Mouse (Mus musculus) gastrocnemius, postnatal 36 days (tissue): ENCODE measurements at regions not wholly inside any gene's neighbourhood (a gene's known extent, or its start where the extent isn't known, plus 50 kb on each side); places are given as distances from the start of the nearest gene placed in this dataset.

Source experiments
- DNase-seq, 2 experiments: peaks; one replicate each; pipeline ENCODE4 v3.0.0; 2022
- intact Hi-C: fragments of 180-260 bp; cut with DNase I; formaldehyde crosslinking; loops from one replicate; pipeline ENCODE4 v1.15.1; 2025

DNA sequence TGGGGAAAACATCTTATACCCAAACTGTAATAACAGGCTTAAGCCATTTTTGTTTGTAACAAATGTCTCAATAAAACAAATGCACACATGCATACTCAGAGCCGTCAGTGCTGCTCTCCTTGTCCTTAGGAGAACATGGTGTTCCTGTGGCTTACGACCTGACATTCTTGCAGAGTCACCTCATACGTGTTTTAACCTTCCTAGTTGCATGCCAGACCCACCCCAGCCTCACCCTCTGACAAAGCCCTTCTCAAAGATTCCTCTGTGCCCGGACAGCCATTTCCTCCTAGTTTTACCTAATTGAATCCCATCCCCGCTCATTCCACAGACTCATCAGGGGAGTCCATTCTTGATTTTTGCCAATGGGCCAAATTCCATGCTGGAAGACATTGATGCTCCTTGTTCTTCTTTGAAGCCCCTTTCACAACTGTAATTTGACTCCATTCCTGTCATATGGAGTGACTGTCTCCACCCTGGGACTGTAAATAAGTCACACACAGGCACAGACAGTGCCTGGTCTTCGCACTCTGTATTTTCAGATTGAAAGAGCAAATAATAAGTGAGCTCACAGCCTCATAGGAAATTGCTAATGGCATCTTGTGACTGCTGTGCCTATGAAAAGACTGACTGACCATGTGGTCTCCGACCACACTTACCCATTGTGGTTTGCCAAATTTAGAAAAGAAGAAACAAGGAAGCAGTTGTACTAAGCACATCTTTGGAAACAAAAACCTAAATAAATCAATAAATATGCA lies 206.6 kb upstream of the Gmds start:
- intact Hi-C loops: no loop called here
- no peak for DNase-seq

DNA sequence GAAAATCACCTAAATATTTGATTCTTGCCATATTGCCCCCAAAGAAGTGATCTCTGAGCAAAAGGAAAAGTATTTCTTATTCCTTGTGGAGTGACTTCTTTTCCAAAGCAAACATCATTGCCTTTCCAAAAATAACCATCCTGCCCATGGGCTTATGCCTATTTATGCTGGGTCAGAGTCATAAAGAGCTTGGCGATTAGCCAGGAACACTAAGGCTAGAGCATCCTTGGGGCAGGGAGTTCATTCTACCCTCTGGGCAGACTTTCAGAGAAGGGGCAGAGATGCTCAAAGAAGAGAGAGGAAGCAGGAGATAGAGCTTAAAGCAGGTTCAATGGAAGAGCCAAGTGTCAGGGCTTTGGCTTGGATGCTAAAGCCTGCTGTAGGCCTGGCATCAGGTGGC lies 203.1 kb upstream of the Gmds start:
- intact Hi-C loops: no loop called here
- no peak for DNase-seq

DNA sequence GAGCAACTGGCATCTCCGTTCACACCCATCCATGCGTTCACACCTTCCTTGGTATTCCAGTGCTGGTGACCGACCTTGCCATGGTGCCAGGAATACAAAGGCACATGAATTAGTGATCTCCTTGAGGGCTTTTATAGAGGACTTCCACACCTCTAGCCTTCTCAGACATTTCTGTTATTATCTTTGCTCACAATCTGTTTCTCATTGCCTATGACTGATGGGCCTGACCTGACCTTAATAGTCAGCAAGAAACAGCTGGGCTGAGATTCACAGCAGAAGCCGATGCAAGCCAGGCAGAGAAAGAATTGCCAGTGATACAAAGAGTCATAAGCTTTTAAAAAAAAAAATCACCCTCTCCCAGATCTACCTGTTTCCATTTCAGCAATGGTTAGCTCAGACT lies 197.7 kb upstream of the Gmds start:
- no peak for DNase-seq
- intact Hi-C loops: no loop called here

DNA sequence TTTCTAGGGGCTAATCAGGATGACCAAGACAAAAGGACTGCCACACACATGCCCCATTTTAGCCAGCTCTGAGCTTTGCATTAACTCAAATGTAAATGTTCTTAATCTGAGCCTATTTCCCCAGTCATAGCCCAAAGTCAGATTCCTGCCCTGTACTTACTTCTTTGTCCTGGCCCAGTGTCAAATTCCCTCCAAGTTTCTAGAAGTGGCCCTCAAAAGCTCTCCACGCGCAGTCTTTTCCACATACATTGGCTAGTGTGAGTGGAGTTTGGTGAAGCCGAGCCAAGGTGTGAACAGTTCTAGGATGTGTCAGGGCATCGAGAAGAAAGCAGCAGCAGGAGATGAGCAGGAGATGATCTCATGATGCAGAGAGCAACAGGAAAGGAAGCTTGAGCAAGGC lies 197.1 kb upstream of the Gmds start:
- intact Hi-C loops: no loop called here

DNA sequence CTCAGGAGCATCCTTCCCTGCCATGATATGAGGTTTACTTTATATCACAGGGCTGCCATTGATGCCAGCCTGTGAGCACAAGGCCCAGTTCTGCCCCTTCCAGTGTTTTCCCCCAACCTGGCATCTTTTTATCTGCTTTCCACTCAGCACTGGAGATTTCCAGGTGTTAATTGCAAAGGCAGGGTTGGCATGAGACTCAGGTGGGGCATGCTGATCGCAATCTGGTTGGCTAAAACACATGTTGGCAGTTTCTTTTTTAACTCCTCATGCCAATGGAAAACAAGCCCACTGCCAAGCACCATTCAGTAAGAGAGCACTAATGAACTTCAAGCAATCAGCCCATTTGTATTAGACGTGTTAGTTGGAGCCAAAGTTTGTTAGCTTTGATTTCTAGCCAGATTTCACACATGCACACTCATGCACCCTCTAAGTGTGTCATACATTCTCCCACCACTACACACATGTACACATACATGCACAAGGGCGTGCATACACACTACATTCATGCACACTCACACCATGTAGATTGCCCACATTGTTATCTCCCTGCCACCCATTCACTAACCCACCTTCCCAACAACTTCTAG lies 192.5 kb upstream of the Gmds start:
- DNase-seq: no peak
- intact Hi-C loops: no loop called here

More for the DNA sequence above, 197.1 kb upstream of the Gmds start:
- DNase-seq: no peak

DNA sequence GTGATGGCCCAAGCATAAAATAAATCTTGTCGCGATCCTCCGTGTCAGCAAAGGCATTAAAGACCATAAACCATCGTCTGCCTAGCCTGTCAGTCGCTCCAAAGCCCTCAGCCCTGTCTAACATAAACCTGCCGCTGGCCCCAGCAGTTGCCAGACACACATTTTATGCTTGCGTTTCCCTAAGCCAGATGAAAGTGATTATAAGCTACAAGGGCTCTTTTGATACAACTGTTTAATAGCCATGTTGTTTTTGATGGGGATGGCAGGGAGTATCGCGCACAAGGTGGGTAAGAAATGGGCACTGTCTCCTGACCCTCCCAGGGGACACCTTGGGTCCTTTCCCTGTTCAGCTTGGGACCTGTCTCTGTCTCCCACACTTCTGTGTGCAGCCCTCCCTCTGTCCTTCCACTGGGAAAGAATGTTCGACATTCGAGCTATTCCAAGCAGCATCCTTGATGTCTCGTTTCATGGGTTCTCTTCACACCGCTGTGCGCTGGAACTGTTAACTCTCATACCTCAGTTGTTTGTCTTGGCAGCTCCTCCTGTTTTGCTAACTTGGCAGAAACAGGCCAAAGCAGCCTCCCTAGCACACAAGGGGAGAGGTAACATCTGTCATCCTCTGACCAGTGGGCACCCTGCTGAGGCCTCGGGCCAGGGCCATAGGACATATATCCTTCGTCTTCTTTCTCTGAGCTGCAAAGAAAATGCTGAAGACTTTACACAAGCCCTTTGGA lies 180.2 kb upstream of the Gmds start:
- no peak for DNase-seq
- intact Hi-C loops: no loop called here

DNA sequence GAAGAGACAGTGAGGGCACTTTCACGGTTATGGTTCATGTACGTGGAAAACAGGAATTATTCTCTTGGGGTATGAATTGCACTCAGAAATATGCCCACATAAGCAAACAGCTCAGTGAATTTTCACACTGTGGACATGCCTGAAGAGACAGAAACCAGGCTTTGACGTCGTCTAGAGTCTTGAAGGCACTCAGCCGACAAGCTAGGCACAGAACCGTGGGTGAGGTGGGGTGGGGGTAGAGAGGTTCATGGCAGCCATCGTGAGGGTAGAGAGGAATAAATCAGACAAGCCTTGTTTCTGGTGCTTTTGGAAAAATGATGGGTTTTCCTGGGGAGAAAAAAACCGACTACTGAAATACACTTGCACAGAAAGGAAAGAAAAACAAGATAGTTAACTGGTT lies 179.0 kb upstream of the Gmds start:
- intact Hi-C loops: no loop called here
- no peak for DNase-seq

DNA sequence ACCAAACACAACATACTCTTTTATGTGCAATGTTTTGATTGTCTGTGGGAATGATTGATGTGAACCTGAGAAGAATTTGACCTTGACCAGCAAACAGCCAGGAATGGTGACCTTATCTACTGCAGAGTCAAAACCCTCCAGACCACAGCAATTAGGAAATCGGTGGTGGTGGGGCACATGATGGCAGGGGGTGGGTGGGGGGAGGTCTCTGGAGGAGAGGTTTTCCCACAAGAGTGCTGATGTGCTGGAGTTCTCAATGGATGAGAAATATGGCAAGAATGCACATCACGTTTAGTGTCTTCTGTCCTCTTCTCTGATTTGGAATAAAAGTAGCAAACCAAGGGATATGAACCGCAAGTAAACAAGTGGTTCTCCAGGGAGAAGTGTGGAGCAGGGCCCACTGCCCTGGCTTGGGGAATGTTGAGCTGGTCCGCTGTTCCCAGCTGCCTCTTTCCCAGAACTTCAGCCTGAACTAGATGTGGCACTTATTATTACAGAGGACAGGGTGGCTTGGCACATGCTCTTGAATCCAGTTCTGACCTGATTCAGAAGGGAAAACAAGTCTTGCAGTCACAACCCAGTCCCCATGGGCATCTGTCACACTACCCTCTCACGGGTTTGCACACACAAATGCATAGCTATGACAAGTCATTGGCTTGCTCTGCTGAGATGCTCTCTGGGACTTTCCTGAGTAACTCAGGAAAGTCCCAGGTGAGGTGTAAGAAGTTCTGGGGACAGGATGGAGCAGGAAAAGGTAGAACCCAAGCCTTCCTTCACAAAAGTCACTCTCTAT lies 170.9 kb upstream of the Gmds start:
- DNase-seq: no peak
- intact Hi-C loops: no loop called here

DNA sequence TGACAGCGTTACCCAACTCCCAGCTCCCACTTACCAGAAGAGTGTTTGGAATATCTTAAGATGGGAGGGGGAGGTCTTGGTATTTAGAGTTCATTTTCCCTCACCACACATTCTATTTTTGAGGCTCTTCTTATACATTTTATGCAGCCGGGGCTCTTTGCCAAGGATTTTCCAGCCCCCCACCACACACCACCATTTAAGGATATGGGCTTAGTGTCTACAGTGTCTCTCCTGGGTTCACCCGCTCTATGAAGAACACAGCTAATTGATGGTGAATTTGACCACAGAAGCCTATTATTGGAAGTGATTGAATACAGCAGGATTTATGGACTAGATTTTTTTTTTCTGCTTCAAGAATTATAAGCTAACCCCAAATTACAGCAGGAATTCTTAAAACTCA lies 169.9 kb upstream of the Gmds start:
- intact Hi-C loops: no loop called here

DNA sequence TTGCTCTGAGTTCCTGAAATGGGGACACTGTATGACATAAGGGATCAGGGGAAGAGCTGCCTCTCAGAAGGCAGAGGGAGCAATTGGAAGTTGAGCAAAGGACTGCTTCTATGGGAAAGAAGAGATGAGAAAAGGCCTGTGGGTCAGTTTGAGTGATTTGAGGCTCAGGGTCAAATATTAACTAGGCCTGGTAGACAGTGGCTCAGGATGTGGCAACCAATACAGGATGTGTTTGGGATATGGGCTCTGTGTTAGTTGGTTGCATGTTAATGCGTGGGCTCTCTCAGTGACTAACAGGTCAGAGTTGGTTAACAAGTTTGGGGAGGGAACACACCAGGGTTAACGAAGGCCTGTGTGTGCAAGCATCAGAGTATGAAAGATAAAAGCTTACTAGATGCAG lies 169.3 kb upstream of the Gmds start:
- intact Hi-C loops: no loop called here
- no peak for DNase-seq

More for the DNA sequence above, 169.9 kb upstream of the Gmds start:
- DNase-seq: no peak

DNA sequence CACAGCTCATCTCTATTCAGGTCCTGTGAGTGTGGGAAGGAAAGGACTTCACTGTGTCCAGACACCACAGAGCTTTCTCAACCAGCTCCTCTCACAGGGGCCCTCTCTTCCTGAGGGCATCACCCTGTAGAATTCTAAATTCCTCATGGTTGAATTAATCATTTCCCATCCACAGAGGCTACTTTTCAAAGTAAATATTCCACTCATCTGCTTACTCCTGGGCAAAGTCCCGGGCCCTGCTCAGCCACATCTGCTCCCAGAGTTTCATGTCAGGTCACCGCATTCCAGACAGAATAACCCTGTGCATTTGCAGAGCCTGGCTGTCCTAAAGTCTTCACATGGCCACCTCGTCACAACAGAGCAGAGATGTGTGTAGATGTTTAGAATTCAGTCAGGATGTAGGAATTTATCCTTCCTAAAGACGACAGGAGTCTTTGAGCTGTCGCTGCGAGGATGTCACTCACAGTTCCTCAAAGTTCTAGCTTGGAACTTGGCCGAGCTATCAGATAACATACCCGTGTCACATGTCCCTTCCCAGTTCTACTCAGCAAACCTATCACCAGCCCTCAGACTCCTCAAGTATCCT lies 159.8 kb upstream of the Gmds start:
- intact Hi-C loops: loop anchor here (5.0 to 10.0 kb wide), 2 partner anchors 107 to 164 kb away; no protein-coding TSS in a partner anchor
- DNase-seq: no peak

DNA sequence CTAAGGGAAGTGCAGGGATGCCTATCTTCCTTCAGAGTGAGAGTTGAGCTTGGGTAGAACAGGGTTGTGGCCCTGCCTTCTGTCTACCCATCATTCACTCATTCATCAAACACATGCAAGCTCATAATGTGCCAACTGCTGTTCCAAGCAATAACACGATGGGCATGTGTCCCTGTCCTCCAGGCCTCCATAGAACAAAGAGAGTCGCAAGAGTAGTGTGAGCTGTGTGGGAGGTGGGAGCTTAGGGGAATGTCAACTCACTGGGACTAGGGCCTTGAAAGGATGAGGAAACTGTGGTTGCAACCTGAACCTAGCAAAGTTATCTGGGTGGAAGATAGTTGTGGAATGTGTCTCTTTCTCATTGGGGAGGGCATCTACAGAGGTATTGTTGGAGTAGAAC lies 157.7 kb upstream of the Gmds start:
- intact Hi-C loops: loop anchor here (5.0 to 10.0 kb wide), 2 partner anchors 109 to 166 kb away; no protein-coding TSS in a partner anchor
- no peak for DNase-seq

DNA sequence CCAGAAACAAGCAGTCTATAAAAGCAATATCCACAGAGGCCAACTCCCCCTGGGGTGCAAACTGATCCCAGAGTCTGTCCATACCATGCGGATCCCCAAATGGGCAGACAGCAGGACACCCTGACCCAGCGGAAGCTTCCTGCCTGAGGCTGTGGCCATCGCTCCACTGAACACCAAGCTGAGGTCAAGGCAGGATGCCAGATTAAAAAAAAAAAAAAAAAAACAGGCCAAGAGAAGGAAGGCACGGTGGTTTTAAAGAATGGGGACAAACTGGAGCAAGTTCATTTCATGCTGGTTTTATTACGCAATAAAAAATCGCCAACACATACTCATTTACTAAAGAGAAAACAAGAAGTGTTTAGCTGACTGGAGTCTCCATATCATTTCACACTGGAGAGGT lies 156.5 kb upstream of the Gmds start:
- no peak for DNase-seq
- intact Hi-C loops: loop anchor here (5.0 to 10.0 kb wide), 2 partner anchors 110 to 167 kb away; no protein-coding TSS in a partner anchor

DNA sequence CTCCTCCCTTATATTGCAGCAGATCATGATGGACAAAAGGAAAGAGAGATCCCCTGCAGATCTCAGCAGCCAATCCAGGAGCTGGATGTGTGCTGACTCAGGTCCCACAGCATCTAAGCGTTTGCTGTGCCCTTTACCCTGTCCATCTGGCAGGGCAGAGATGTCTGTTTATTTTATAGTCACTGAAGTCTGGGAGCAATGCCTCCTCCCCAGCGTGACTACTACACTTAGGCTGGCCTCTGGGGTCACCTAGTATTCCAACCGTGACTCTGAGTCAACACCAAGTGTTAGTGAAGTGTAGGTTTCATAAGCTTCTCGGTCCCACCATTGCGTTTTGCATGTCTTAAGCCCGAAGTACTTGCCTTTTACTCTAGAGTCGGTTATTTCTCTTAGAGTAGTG lies 155.3 kb upstream of the Gmds start:
- intact Hi-C loops: loop anchor here (2.0 to 10.0 kb wide), 5 partner anchors 81 to 692 kb away; no protein-coding TSS in a partner anchor
- DNase-seq: no peak

DNA sequence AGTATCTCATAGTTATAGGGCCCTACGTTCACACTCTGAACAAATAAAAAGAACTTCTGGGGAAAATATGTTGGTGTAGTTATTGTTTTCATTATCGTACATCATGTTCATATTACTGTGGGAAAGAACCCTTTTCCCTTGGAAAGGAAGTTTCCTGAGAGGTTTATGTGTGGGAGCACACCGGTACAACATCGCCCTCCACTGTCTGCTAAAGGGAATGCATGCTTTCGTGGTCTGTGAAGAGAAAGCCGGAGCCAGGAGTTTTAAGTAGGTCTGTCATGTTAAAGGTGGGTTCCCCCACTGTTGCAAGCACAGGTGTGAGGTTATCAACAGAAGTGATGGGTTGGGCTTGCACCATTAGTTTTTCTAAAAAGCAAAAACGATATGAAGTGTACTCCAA lies 154.8 kb upstream of the Gmds start:
- peak; percentile 39 to 42 for DNase-seq
- intact Hi-C loops: loop anchor here (2.0 to 10.0 kb wide), 5 partner anchors 81 to 691 kb away; no protein-coding TSS in a partner anchor

DNA sequence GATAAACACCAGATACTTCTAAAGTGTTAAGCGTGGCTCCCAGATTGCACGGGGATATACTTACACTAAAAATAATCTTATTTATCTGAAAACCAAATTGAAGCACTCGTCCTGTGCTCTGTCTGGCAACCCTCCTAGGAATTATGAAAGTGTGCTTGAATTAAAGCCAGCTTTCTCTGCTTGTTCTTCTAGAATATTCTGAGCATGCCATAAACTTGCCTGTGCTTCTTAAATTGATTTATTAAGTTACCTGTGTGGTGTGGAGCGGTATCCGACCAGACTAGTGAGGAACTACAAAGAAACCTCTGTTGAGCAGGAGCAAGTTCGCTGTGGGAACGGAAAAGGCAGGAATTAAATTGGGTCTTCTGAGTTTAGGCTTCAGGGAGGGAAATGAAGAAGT lies 154.0 kb upstream of the Gmds start:
- intact Hi-C loops: loop anchor here (2.0 to 10.0 kb wide), 5 partner anchors 80 to 690 kb away; no protein-coding TSS in a partner anchor
- DNase-seq: no peak

DNA sequence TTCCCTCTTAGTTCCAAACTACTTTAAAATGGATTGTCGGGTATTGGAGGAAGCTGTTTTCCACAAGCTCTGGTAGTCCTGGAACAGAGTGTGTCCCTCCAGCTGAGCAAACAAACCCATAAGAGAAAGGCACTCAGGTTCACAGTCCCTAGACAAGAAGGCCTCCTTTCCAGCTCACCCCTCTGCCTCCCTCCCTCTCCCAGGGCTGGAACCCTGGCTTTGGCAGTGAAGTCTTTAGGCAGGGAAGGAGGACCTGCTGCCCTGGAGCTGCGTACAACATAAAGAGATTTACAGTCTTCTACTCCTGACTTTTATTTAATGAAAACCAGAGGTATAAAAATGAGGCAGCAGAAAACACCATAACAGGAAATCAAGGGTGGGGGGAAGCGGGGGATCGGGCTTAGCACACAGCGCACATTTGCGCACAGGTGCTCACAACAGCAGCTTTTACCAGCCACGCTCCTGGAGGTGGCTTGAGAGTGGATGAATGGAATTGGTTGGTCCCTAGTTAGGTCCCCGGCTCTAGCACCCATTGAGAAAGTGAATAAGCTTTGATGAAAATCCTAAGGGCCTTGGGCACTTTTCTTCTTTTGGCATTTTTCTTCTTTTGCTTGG lies 143.0 kb upstream of the Gmds start:
- intact Hi-C loops: no loop called here
- DNase-seq: no peak

DNA sequence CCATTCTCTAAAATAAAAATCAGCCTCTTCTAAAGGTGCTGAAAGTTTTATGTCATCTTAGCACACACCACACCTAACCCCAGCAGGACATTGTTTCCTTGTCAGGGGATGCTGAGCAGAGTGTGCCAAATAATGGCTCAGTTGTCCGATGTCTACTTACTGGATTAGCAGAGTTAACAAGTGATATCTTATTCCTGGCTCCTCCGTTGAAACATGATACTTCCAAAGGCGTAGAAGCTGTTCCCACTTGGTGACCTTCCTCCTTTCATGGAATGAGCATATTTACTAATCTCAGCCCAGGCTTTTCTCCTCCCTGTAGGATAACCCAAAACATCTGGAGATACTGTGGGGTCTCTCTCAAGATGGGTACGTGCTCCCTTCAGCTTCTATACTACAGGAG lies 141.5 kb upstream of the Gmds start:
- no peak for DNase-seq
- intact Hi-C loops: no loop called here

DNA sequence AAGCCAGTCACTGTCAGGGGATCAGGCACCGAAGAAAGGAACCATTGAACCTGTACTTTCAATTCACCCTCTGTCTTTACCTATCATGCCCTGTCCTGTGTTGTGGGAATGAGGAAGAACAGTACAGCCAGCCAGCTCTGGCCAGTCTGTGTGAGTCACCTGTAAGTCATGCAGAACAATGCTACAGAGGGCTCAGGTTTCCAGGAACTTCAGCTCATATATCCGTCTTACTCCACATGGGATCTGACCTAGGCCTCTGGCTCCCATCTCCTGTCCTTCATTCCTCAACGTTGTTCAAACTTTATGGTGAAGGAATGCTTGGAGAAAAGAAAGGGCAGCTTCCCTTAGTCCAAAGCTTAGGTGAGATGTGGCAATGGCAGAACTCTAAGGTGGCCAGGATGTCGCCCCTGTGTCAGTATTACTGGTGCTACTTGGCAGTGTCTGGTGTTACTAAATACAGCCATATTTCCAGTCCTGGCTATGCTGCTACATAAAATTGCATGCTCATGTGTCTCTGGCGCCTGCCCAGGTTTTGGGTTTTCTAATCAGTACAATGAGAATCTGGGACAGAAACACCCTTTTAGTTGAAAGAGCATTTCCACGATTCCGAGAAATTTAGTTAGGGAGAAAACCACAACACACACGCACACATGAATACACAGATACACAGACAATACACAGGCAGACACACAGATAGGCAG lies 140.7 kb upstream of the Gmds start:
- DNase-seq: peak in 1 of 2 experiments; percentile 31
- intact Hi-C loops: no loop called here
